ENCODE assay signal across 27 mouse cellular contexts in genomic region chr6:119073419-119074071, GRCm38 (mm10).
A peak's percentile ranks its signal among the peaks of the same experiment; 100 is the strongest.
DNase-seq lines count a peak whose midpoint lies in the region; ATAC-seq and TF ChIP-seq lines count a peak whose summit lies in the region.
"Had no signal": no experiment of that assay in that cellular context is flagged by ENCODE, and none has a peak within 500 bp of the region (broad histone marks: within the 10 kb centered on the region; RNA-seq: fewer than 3 reads in every experiment).

No protein-coding gene starts in this region.

- H3K27me3 ChIP-seq in cerebellum, adult 2 months (ENCODE audit: control insufficient read depth, insufficient read depth, low read length) = no peaks in the 10 kb centered on the region
- no peaks in the 10 kb centered on the region for H3K27me3 ChIP-seq in heart, embryonic 14.5 days (ENCODE audit: control insufficient read depth, insufficient read depth, low read length)
- no peaks in the 10 kb centered on the region for H3K27me3 ChIP-seq in testis, adult 2 months (ENCODE audit: control insufficient read depth, insufficient read depth, low read length)
- H3K27me3 ChIP-seq: embryonic facial prominence, embryonic 13.5 days; heart, embryonic 13.5 days; hindbrain, embryonic 15.5 days; kidney, embryonic 15.5 days; midbrain, embryonic 13.5 days had no signal

- no peak for ATAC-seq in heart, embryonic 14.5 days (ENCODE audit: insufficient number of reproducible peaks, insufficient read depth, low FRiP score, low read depth)
- ATAC-seq: activated CD4-positive, CD25-positive, alpha-beta regulatory T cell, adult 4 months; forebrain, postnatal 0 days; inflammation-experienced regulatory T-cells, adult 6 months; liver, embryonic 12.5 days; liver, postnatal 0 days; midbrain, embryonic 13.5 days had no signal

- no peak overlapping the region for H3K27ac ChIP-seq in cerebellum, adult 2 months (ENCODE audit: insufficient read depth, low read length)
- peak overlapping the region in 1 of 2 experiments; percentile 67; a peak in 2 of 4 replicates for H3K27ac ChIP-seq in heart, embryonic 14.5 days (replicated peaks in 1 of 2; ENCODE audit: control insufficient read depth in 1 of 2, insufficient read depth in 1 of 2, low read depth in 2 of 2, low read length in 2 of 2)
- H3K27ac ChIP-seq in testis, adult 2 months (ENCODE audit: control insufficient read depth, insufficient read depth, low read depth, low read length) = no peak overlapping the region
- H3K27ac ChIP-seq: embryonic facial prominence, embryonic 13.5 days; forebrain, embryonic 10.5 days; hindbrain, embryonic 15.5 days; kidney, embryonic 15.5 days; liver, embryonic 12.5 days; midbrain, embryonic 13.5 days had no signal

- peaks cover 77% of the 10 kb centered on the region for H3K4me1 ChIP-seq in cerebellum, adult 2 months (ENCODE audit: control insufficient read depth, insufficient read depth, low read length)
- peaks cover 47 to 83% of the 10 kb centered on the region in 2 experiments for H3K4me1 ChIP-seq in heart, embryonic 14.5 days (ENCODE audit: control insufficient read depth in 2 of 2, insufficient read depth in 2 of 2, low read length in 2 of 2)
- H3K4me1 ChIP-seq in testis, adult 2 months (ENCODE audit: control insufficient read depth, insufficient read depth, low read length) = no peaks in the 10 kb centered on the region
- H3K4me1 ChIP-seq: forebrain, embryonic 10.5 days; kidney, embryonic 15.5 days; liver, embryonic 12.5 days had no signal

- no peaks in the 10 kb centered on the region; the same call in 1 of the 2 replicates for H3K36me3 ChIP-seq in heart, embryonic 14.5 days (ENCODE audit: control insufficient read depth, insufficient read depth, low read length)
- no peaks in the 10 kb centered on the region for H3K36me3 ChIP-seq in testis, adult 2 months (ENCODE audit: control insufficient read depth, insufficient read depth, low read length)
- H3K36me3 ChIP-seq: embryonic facial prominence, embryonic 13.5 days; forebrain, embryonic 10.5 days; heart, embryonic 13.5 days; hindbrain, embryonic 15.5 days; kidney, embryonic 15.5 days; liver, embryonic 12.5 days; midbrain, embryonic 13.5 days had no signal

- peak; percentile 45 to 59 for DNase-seq in cerebellum, adult 2 months
- DNase-seq in cerebellum, adult 9-10 months = no peak
- DNase-seq in heart, adult 8-10 months (ENCODE audit: low spot score) = no peak
- no peak for DNase-seq in testis, postnatal 14 days (ENCODE audit: low spot score)
- DNase-seq in brain, adult 2 months (ENCODE audit: low read depth, low spot score) = peak; percentile 63
- no peak for DNase-seq in c-Kit-positive CD71-positive TER-119-positive erythroid progenitor cells, embryonic 14.5 days (ENCODE audit: low spot score)
- DNase-seq: cerebellum, adult 8-10 months; forebrain, postnatal 0 days; gastrocnemius, postnatal 10 days; kidney, adult 18-20 months; kidney, postnatal 25 days; left cerebral cortex, postnatal 4 days; liver, postnatal 0 days; lung, postnatal 36 days; right cerebral cortex, postnatal 14 days; thymus, postnatal 14 days had no signal

- 26% methylated on average over 14 of the region's 14 CpGs for WGBS in cerebellum, adult 2 months
- 79% methylated on average over 14 of the region's 14 CpGs for WGBS in heart, embryonic 14.5 days

- no peaks in the 10 kb centered on the region for H3K9me3 ChIP-seq in heart, embryonic 14.5 days (ENCODE audit: control insufficient read depth, low read length)
- H3K9me3 ChIP-seq: embryonic facial prominence, embryonic 13.5 days; forebrain, embryonic 10.5 days; heart, embryonic 13.5 days; hindbrain, embryonic 15.5 days; kidney, embryonic 15.5 days; liver, embryonic 12.5 days; midbrain, embryonic 13.5 days had no signal

- peak overlapping the region; percentile 21; the same call in 1 of the 2 replicates for H3K4me2 ChIP-seq in heart, embryonic 14.5 days (ENCODE audit: low read length)
- H3K4me2 ChIP-seq: embryonic facial prominence, embryonic 13.5 days; hindbrain, embryonic 15.5 days; kidney, embryonic 15.5 days; liver, embryonic 12.5 days; midbrain, embryonic 13.5 days had no signal

- H3K4me3 ChIP-seq in cerebellum, adult 2 months (replicated peaks; ENCODE audit: insufficient read depth, low read depth, low read length) = no peak overlapping the region
- no peak overlapping the region for H3K4me3 ChIP-seq in heart, embryonic 14.5 days (ENCODE audit: control insufficient read depth in 1 of 2, insufficient read depth in 1 of 2, low read depth in 1 of 2, low read length in 2 of 2)
- peak overlapping the region; percentile 76 for H3K4me3 ChIP-seq in testis, adult 2 months (ENCODE audit: control insufficient read depth, low read depth, low read length)
- H3K4me3 ChIP-seq: embryonic facial prominence, embryonic 13.5 days; forebrain, embryonic 10.5 days; heart, embryonic 13.5 days; hindbrain, embryonic 15.5 days; kidney, embryonic 15.5 days; liver, embryonic 12.5 days; midbrain, embryonic 13.5 days had no signal

- no peak for TF ChIP-seq CTCF in cerebellum, adult 2 months (IDR thresholded peaks at IDR 0.05; ENCODE audit: borderline replicate concordance, insufficient read depth, low read depth, low read length)
- no peak for TF ChIP-seq CTCF in testis, adult 2 months (IDR thresholded peaks at IDR 0.05; ENCODE audit: control insufficient read depth, insufficient read depth, insufficient replicate concordance, low read depth, low read length)

- no peak for TF ChIP-seq POLR2A in cerebellum, adult 2 months (IDR thresholded peaks at IDR 0.05; ENCODE audit: borderline replicate concordance, insufficient read depth, low read length)
- TF ChIP-seq POLR2A in testis, adult 2 months (IDR thresholded peaks at IDR 0.05; ENCODE audit: control insufficient read depth, low read depth, low read length) = no peak

- H3K9ac ChIP-seq in heart, embryonic 14.5 days (ENCODE audit: low read length) = no peak overlapping the region
- H3K9ac ChIP-seq: embryonic facial prominence, embryonic 13.5 days; forebrain, postnatal 0 days; heart, embryonic 13.5 days; hindbrain, embryonic 15.5 days; kidney, embryonic 15.5 days; liver, embryonic 12.5 days; liver, postnatal 0 days; midbrain, embryonic 13.5 days had no signal

Comparison
In these comparisons a context has a peak if more than half of its experiments do, and no peak if none do; other contexts are left out.
1. DNase-seq: peak in cerebellum, adult 2 months (2 of 2) and brain, adult 2 months (single experiment); none in cerebellum, adult 9-10 months (single experiment), heart, adult 8-10 months (single experiment), testis, postnatal 14 days (single experiment) and c-Kit-positive CD71-positive TER-119-positive erythroid progenitor cells, embryonic 14.5 days (single experiment).